Mouse (Mus musculus) forebrain, embryonic 14.5 days (tissue): ENCODE results near the gene Ankrd34a. TPM values are rescaled to one million over a fixed set of nuclear protein-coding genes. Genes with fewer than 3 reads are reported as not detected.
A peak's percentile ranks its signal among the peaks of the same experiment; 100 is the strongest.

Source experiments
- ATAC-seq: fragments of 200-750 bp; cut with Nextera tagmentation; 2 replicates; pipeline ENCODE4 v1.8.0; 2017; ENCODE audit warnings: mild to moderate bottlenecking, moderate library complexity
- DNase-seq: peaks from one replicate; pipeline ENCODE4 v3.0.0-alpha.2; 2015; ENCODE audit warnings: low spot score
- H3K27ac ChIP-seq: fragments of 300-500 bp; sonication (generic); 2 replicates; pipeline ENCODE4 v1.5.1; 2014; ENCODE audit warnings: low read depth, mild to moderate bottlenecking, control low read depth, low read length, moderate library complexity
- H3K27me3 ChIP-seq: fragments of 300-500 bp; sonication (generic); replicated peaks from 2 replicates; pipeline ENCODE4 v1.6.1; 2014; ENCODE audit warnings: low read length, control low read depth, mixed read lengths; ENCODE audit not compliant: control insufficient read depth, insufficient read depth
- H3K36me3 ChIP-seq: fragments of 300-500 bp; sonication (generic); 2 replicates; pipeline ENCODE4 v1.6.1; 2014; ENCODE audit warnings: low read length, control low read depth; ENCODE audit not compliant: control insufficient read depth, insufficient read depth
- H3K4me1 ChIP-seq: fragments of 300-500 bp; sonication (generic); 2 replicates; pipeline ENCODE4 v1.6.1; 2014; ENCODE audit warnings: antibody characterized with exemption, low read length, control low read depth; ENCODE audit not compliant: control insufficient read depth, insufficient read depth
- H3K4me2 ChIP-seq: fragments of 300-500 bp; sonication (generic); 2 replicates; pipeline ENCODE4 v1.6.1; 2014; ENCODE audit warnings: mild to moderate bottlenecking, control low read depth, low read length
- H3K4me3 ChIP-seq: fragments of 300-500 bp; sonication (generic); 2 replicates; pipeline ENCODE4 v1.5.1; 2014; ENCODE audit warnings: low read depth, low read length, control low read depth
- H3K9ac ChIP-seq: fragments of 300-500 bp; sonication (generic); 2 replicates; pipeline ENCODE4 v1.6.1; 2014; ENCODE audit warnings: mild to moderate bottlenecking, low read length, control low read depth, moderate library complexity
- H3K9me3 ChIP-seq: fragments of 300-500 bp; sonication (generic); replicated peaks from 2 replicates; pipeline ENCODE4 v1.6.1; 2016; ENCODE audit warnings: low read length, control low read depth, mixed read lengths; ENCODE audit not compliant: control insufficient read depth
- WGBS: fragments of 180-500 bp; shearing (Covaris S2); extraction: QIAGEN DNeasy Blood & Tissue Kit; methylation state at CpG from one replicate; pipeline ENCODE4 v1.1.7; 2014; 5-methylcytosine and 5-hydroxymethylcytosine counted together
- polyA plus RNA-seq: library from polyadenylated mRNA; unstranded; fragments of >200 nt; fragmentation: Nextera tagmentation; extraction: Ambion mirVana; gene quantifications from 2 replicates; pipeline ENCODE4 v1.2.1, GENCODE M21; 2014

Gene Ankrd34a
- polyA plus RNA-seq, 1 experiment from 2014 or later, result 11.8 TPM

DNA sequence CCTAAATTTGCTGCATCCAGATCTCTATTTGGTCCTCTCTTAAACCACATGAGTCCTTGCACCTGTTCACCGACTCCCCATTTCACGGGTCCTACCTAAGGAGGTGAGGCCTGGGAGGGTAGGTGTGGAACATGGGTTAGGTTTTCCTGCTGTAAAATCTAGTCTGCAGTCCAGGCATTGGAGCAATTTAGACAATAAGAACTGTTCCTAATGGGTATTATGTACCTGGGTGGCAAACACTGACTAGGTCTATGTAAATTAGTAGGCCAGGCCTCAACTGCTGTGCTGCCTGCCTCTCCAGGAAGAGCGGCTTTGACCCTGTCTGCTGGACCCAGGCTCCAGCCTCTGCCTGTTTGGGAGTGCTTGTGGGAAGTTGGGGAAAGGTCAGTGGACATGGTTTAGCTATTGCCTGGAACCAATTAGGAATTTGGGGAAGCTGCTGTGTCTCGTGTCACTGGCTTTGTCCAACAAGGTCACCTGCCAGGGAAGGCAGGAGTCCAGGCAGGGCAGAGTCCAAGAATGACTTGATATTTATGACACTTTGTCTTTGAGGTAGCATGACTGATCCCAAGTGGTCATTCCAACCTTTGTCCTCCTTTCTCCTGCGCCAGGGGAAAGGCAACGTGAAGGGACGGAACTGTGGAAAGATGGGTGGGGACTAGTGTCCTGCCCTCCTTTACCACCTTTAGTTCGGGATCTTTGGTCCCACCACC lies 21.0 kb upstream of the Ankrd34a start:
- no peaks in the 10 kb centered on the region for H3K9me3 ChIP-seq
- no peak overlapping the region for H3K4me2 ChIP-seq
- H3K4me1 ChIP-seq, result peaks cover 4% of the 10 kb centered on the region; the same call in 1 of the 2 replicates
- WGBS, result 96% methylated on average over 8 of the region's 8 CpGs
- H3K9ac ChIP-seq, result no peak overlapping the region
- no peak overlapping the region for H3K4me3 ChIP-seq
- H3K27ac ChIP-seq, result no peak overlapping the region
- ATAC-seq (no peak), DNase-seq (no peak)
- H3K36me3 ChIP-seq, result no peaks in the 10 kb centered on the region
- no peaks in the 10 kb centered on the region for H3K27me3 ChIP-seq

- Histone ChIP-seq H3K36me3 (no peaks in the 10 kb centered on the region), H3K9ac (no peak overlapping the region), H3K27me3 (no peaks in the 10 kb centered on the region), H3K4me2 (peak overlapping the region; percentile 34), H3K4me1 (peaks cover 4% of the 10 kb centered on the region; the same call in 1 of the 2 replicates), H3K4me3 (peak overlapping the region; percentile 4; the same call in 1 of the 2 replicates), H3K27ac (0 out of 2 replicates have a peak overlapping the region, but pooled peaks have one; percentile 27), H3K9me3 (no peaks in the 10 kb centered on the region)
- DNase-seq, result no peak
- 62% methylated on average over 14 of the region's 14 CpGs for WGBS
- ATAC-seq, result no peak
Observed at GRCm38 (mm10) chr3:96576005-96576658, 20.3 kb upstream of the Ankrd34a start.

- Histone ChIP-seq H3K27ac (peak within 1 kb of the TSS; percentile 27; the same call in 1 of the 2 replicates), H3K27me3 (no peaks in the 10 kb centered on the region), H3K4me3 (peak within 1 kb of the TSS; percentile 4; the same call in 1 of the 2 replicates), H3K9ac (no peak within 1 kb of the TSS), H3K9me3 (no peaks in the 10 kb centered on the region), H3K4me1 (peaks cover 4% of the 10 kb centered on the region; the same call in 1 of the 2 replicates), H3K4me2 (peak within 1 kb of the TSS; percentile 34), H3K36me3 (no peaks in the 10 kb centered on the region)
- ATAC-seq (peak; percentile 83), DNase-seq (peak; percentile 87)
- WGBS, result 41% methylated on average over 17 of the region's 17 CpGs
Observed at GRCm38 (mm10) chr3:96576690-96577541, 19.5 kb upstream of the Ankrd34a start, which contains the start of gene Gm16253. Gene Gm16253, plus strand, starts transcription at chr3:96576984.

DNA sequence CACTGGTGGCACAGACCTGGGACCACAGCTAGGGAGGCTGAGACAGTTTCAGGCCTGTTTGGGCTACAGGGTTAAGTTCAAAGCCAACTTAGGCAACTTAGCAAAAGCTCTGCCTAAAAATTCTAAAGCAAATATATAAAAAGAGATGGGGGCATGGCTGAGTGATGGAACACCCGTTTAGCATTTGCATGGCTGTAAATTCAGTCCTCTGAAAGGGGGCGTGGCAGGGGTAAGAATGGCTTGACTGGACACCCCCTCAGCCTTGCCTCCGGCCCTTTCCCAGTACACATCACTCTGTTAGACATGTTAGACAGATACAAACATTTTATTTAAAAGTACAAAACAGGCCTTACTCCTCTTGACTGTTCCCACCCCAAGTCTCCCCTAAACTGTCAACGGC lies 18.9 kb upstream of the Ankrd34a start:
- DNase-seq (no peak), ATAC-seq (no peak)
- H3K27ac ChIP-seq, result no peak overlapping the region
- WGBS, result 86% methylated on average over 4 of the region's 4 CpGs
- H3K36me3 ChIP-seq, result no peaks in the 10 kb centered on the region
- H3K9me3 ChIP-seq, result no peaks in the 10 kb centered on the region
- no peaks in the 10 kb centered on the region for H3K27me3 ChIP-seq
- H3K9ac ChIP-seq, result no peak overlapping the region
- peaks cover 4% of the 10 kb centered on the region; the same call in 1 of the 2 replicates for H3K4me1 ChIP-seq
- H3K4me3 ChIP-seq, result no peak overlapping the region
- H3K4me2 ChIP-seq, result no peak overlapping the region

DNA sequence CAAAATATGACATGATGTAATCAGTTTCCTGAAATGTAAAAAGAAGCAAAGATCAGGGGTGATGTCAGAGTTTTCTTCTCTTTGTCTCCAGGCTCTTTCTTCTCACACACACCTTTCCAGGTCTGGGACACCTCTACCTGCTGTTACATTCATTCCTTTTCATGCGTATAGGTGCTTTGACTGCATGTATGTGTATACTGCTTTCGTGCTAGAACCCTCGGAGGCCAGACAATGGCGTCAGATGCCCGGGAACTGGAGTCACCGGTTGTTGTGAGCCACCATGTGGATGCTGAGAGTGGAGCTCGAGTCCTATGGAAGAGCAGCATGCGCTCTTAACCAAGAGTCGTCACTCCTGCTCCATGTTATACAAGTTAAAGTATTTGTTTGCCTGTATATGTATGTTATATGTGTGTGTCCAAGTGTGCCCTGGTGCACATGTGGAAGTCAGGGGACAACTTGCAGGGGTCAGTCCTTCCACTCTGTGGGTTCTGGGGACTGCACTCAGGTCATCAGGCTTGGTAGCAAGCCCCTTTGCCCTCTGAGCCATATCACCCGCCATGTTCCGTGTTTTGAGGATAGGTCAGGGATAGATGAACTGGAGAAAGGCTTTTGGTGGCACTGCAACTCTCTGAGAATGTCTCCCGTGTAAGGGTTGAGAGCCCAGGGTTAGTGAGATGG lies 17.7 kb upstream of the Ankrd34a start:
- no peak overlapping the region for H3K9ac ChIP-seq
- WGBS, result 75% methylated on average over 12 of the region's 12 CpGs
- H3K9me3 ChIP-seq, result no peaks in the 10 kb centered on the region
- H3K27ac ChIP-seq, result no peak overlapping the region
- no peak for ATAC-seq
- DNase-seq, result no peak
- no peak overlapping the region for H3K4me2 ChIP-seq
- no peaks in the 10 kb centered on the region for H3K27me3 ChIP-seq
- no peak overlapping the region for H3K4me3 ChIP-seq
- H3K4me1 ChIP-seq, result peaks cover 4% of the 10 kb centered on the region; the same call in 1 of the 2 replicates
- H3K36me3 ChIP-seq, result no peaks in the 10 kb centered on the region

DNA sequence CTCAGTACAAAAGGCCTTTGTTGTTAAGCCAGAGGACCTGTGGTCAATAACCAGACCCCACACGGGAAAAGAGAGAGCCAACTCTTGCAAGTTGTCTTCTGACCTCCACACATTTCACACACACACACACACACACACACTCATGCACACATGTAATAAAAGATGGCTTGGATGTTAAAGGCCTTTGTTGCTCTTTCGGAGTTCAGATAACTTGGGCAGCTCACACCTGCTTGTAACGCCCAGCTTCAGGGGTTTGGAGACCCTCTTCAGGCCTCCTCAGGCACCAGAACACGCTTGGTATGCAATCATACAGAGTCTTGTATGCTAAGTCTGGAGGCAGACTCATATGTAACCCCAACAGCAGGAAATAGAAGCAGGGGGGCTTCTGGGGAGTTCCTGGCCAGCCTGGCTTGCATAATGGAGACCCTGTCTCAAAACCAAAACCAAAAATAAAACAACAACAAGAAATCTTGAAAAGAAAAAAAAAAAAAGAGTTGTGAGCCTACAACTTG lies 17.1 kb upstream of the Ankrd34a start:
- DNase-seq, result no peak
- 84% methylated on average over 4 of the region's 4 CpGs for WGBS
- Histone ChIP-seq H3K27ac (no peak overlapping the region), H3K27me3 (no peaks in the 10 kb centered on the region), H3K4me2 (no peak overlapping the region), H3K4me1 (peaks cover 4% of the 10 kb centered on the region; the same call in 1 of the 2 replicates), H3K4me3 (no peak overlapping the region), H3K9ac (no peak overlapping the region), H3K9me3 (no peaks in the 10 kb centered on the region), H3K36me3 (no peaks in the 10 kb centered on the region)
- ATAC-seq, result no peak

- H3K36me3 ChIP-seq, result no peaks in the 10 kb centered on the region
- WGBS, result 13% methylated on average over 16 of the region's 16 CpGs
- peak; percentile 94 for DNase-seq
- H3K9ac ChIP-seq, result peak overlapping the region; percentile 60
- H3K9me3 ChIP-seq, result no peaks in the 10 kb centered on the region
- H3K4me2 ChIP-seq, result peak overlapping the region; percentile 53
- no peak overlapping the region for H3K27ac ChIP-seq
- ATAC-seq, result peak; percentile 87
- H3K4me1 ChIP-seq, result peaks cover 4% of the 10 kb centered on the region; the same call in 1 of the 2 replicates
- H3K4me3 ChIP-seq, result peak overlapping the region; percentile 20
- H3K27me3 ChIP-seq, result no peaks in the 10 kb centered on the region
Observed at GRCm38 (mm10) chr3:96579885-96580454, 16.5 kb upstream of the Ankrd34a start.

GRCm38 (mm10) chr3:96581141-96581540 lies 15.3 kb upstream of the Ankrd34a start:
- Histone ChIP-seq H3K36me3 (no peaks in the 10 kb centered on the region), H3K27me3 (no peaks in the 10 kb centered on the region), H3K9me3 (no peaks in the 10 kb centered on the region), H3K4me3 (no peak overlapping the region), H3K27ac (no peak overlapping the region), H3K4me1 (peaks cover 4% of the 10 kb centered on the region; the same call in 1 of the 2 replicates), H3K9ac (no peak overlapping the region), H3K4me2 (no peak overlapping the region)
- ATAC-seq (no peak), DNase-seq (no peak)
- 45% methylated on average over 6 of the region's 6 CpGs for WGBS
